Mouse (Mus musculus) retina, postnatal 7 days (tissue): ENCODE measurements around the gene Pik3cb.

Experiments
- DNase-seq: peaks from one replicate; pipeline ENCODE4 v3.0.0-alpha.2; 2012; ENCODE audit warnings: low read depth, low spot score

Gene Pik3cb

GRCm38 (mm10) chr9:99009069-99009897, 131.1 kb downstream of the Pik3cb start:
- DNase-seq = no peak

- DNase-seq = no peak
Observed at GRCm38 (mm10) chr9:99001326-99001725, 139.1 kb downstream of the Pik3cb start.

DNA sequence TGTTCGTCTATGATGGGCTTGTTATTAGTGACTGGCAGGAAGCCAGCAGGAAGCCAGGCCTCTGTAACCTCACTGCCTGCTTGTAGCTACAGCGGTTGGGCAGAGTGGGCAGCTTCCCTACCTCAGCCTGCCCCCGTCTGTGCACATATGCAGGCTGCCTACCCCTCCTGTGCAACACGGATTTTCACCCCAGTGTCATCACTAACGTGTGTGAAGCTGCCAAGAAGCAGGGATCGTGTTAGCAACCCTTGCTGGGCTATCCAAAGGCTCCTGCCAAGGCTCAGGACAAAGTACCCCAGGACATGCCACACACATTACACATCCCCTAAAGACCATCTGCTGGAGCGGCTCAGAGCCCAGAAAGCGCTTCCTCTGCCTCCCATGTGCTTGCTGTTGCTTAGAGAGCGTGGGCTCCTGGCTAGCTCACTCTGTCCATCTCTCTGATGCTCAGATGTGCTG, 140.5 kb downstream of the Pik3cb start:
- DNase-seq = no peak

- no peak for DNase-seq
Observed at GRCm38 (mm10) chr9:98994103-98994502, 146.3 kb downstream of the Pik3cb start.

GRCm38 (mm10) chr9:98987131-98987530, 153.3 kb downstream of the Pik3cb start:
- DNase-seq = no peak
